Mouse (Mus musculus) macrophage (primary cell): Measurements from ENCODE around the gene Slc39a11. TPM values are rescaled to one million over a fixed set of nuclear protein-coding genes. Genes with fewer than 3 reads are reported as not detected.
"Not testable (repeated sequence)": the region's sequence is repeated elsewhere in the genome, so short reads cannot be mapped to it uniquely, and the experiment has no call there.

ENCODE experiments used
- H3K27ac ChIP-seq: fragments of 350-480 bp; formaldehyde crosslinking; 2 replicates; pipeline ENCODE4 v1.9.0; 2021
- H3K36me3 ChIP-seq: fragments of 350-480 bp; formaldehyde crosslinking; 2 replicates; pipeline ENCODE4 v1.9.0; 2021; ENCODE audit errors: inconsistent target
- H3K4me3 ChIP-seq: fragments of 350-480 bp; formaldehyde crosslinking; 2 replicates; pipeline ENCODE4 v1.9.0; 2021; ENCODE audit errors: inconsistent target
- H3K79me2 ChIP-seq: fragments of 350-480 bp; formaldehyde crosslinking; 2 replicates; pipeline ENCODE4 v1.9.0; 2021; ENCODE audit errors: inconsistent target
- WGBS: methylation state at CpG from one replicate; pipeline ENCODE4 v1.1.7; 2026; ENCODE audit warnings: inconsistent platforms; ENCODE audit not compliant: missing documents; 5-methylcytosine and 5-hydroxymethylcytosine counted together
- polyA plus RNA-seq: library from polyadenylated mRNA; stranded (reverse); fragments of 250-400 nt; gene quantifications from 3 replicates; pipeline ENCODE4 v1.2.4, GENCODE M21; 2018; ENCODE audit warnings: inconsistent platforms

The Slc39a11 gene
- polyA plus RNA-seq, 1 experiment from 2014 or later = 21.0 TPM

GRCm38 (mm10) chr11:113660213-113660612 is 10.3 kb upstream of the Slc39a11 start:
- Histone ChIP-seq H3K36me3 (peaks cover 58% of the 10 kb centered on the region), H3K79me2 (peaks cover 30% of the 10 kb centered on the region)
- H3K27ac ChIP-seq, H3K4me3 ChIP-seq: not testable (repeated sequence)
- 100% methylated on average over 1 of the region's 3 CpGs for WGBS

GRCm38 (mm10) chr11:113658763-113659162 is 8.9 kb upstream of the Slc39a11 start:
- Histone ChIP-seq H3K36me3 (peaks cover 73% of the 10 kb centered on the region), H3K4me3 (no peak overlapping the region), H3K79me2 (peaks cover 16% of the 10 kb centered on the region; the same call in 1 of the 2 replicates), H3K27ac (no peak overlapping the region)
- WGBS = 91% methylated on average over 4 of the region's 4 CpGs

- peaks cover 77% of the 10 kb centered on the region for H3K36me3 ChIP-seq
These were observed 8.4 kb upstream of the Slc39a11 start for GRCm38 (mm10) chr11:113658319-113658718.

GRCm38 (mm10) chr11:113657221-113657620 is 7.3 kb upstream of the Slc39a11 start:
- Histone ChIP-seq H3K36me3 (peaks cover 84% of the 10 kb centered on the region), H3K79me2 (peaks cover 6% of the 10 kb centered on the region; the same call in 1 of the 2 replicates), H3K4me3 (no peak overlapping the region), H3K27ac (no peak overlapping the region)
- 88% methylated on average over 4 of the region's 4 CpGs for WGBS

More at GRCm38 (mm10) chr11:113658319-113658718, 8.4 kb upstream of the Slc39a11 start:
- H3K4me3 ChIP-seq = no peak overlapping the region
- H3K27ac ChIP-seq = no peak overlapping the region
- WGBS = 87% methylated on average over 8 of the region's 8 CpGs
- H3K79me2 ChIP-seq = peaks cover 11% of the 10 kb centered on the region; the same call in 1 of the 2 replicates

- no peaks in the 10 kb centered on the region; the same call in 1 of the 2 replicates for H3K79me2 ChIP-seq
- H3K36me3 ChIP-seq = peaks cover 83% of the 10 kb centered on the region
- H3K4me3 ChIP-seq = no peak overlapping the region
- whole genome bisulfite sequencing = 89% methylated on average over 8 of the region's 8 CpGs
- no peak overlapping the region for H3K27ac ChIP-seq
These were observed 6.6 kb upstream of the Slc39a11 start for GRCm38 (mm10) chr11:113656511-113656932.

- no peak overlapping the region for H3K27ac ChIP-seq
- 93% methylated on average over 18 of the region's 18 CpGs for WGBS
- H3K36me3 ChIP-seq = peaks cover 76% of the 10 kb centered on the region
- no peak overlapping the region for H3K4me3 ChIP-seq
- peaks cover 4% of the 10 kb centered on the region; the same call in 1 of the 2 replicates for H3K79me2 ChIP-seq
These were observed 4.8 kb upstream of the Slc39a11 start for GRCm38 (mm10) chr11:113654561-113655270.

- WGBS = 91% methylated on average over 15 of the region's 15 CpGs
These were observed 4.2 kb upstream of the Slc39a11 start for GRCm38 (mm10) chr11:113654105-113654504.

GRCm38 (mm10) chr11:113652516-113652915 is 2.6 kb upstream of the Slc39a11 start:
- Histone ChIP-seq H3K4me3 (no peak overlapping the region), H3K79me2 (peaks cover 4% of the 10 kb centered on the region; the same call in 1 of the 2 replicates), H3K36me3 (peaks cover 58% of the 10 kb centered on the region), H3K27ac (no peak overlapping the region)
- WGBS = 91% methylated on average over 6 of the region's 6 CpGs

More at GRCm38 (mm10) chr11:113654105-113654504, 4.2 kb upstream of the Slc39a11 start:
- Histone ChIP-seq H3K79me2 (peaks cover 4% of the 10 kb centered on the region; the same call in 1 of the 2 replicates), H3K27ac (no peak overlapping the region), H3K36me3 (peaks cover 72% of the 10 kb centered on the region), H3K4me3 (no peak overlapping the region)

- Histone ChIP-seq H3K27ac (no peak overlapping the region), H3K79me2 (peaks cover 4% of the 10 kb centered on the region; the same call in 1 of the 2 replicates), H3K4me3 (no peak overlapping the region), H3K36me3 (peaks cover 51% of the 10 kb centered on the region)
- 76% methylated on average over 7 of the region's 8 CpGs for WGBS
These were observed 2.0 kb upstream of the Slc39a11 start for GRCm38 (mm10) chr11:113651907-113652273.

GRCm38 (mm10) chr11:113651206-113651906 is 1.5 kb upstream of the Slc39a11 start:
- Histone ChIP-seq H3K4me3 (no peak overlapping the region), H3K36me3 (peaks cover 46% of the 10 kb centered on the region), H3K27ac (no peak overlapping the region), H3K79me2 (peaks cover 4% of the 10 kb centered on the region; the same call in 1 of the 2 replicates)
- 89% methylated on average over 21 of the region's 22 CpGs for WGBS

GRCm38 (mm10) chr11:113648690-113649352 is 1.1 kb downstream of the Slc39a11 start, which contains the start of gene Cog1:
Gene Cog1, plus strand, starts transcription at chr11:113649169.
- H3K4me3 ChIP-seq = peak within 1 kb of the TSS; percentile 67
- 46% methylated on average over 26 of the region's 26 CpGs for WGBS
- peak within 1 kb of the TSS; percentile 17; the same call in 1 of the 2 replicates for H3K27ac ChIP-seq
- peaks cover 22% of the 10 kb centered on the region for H3K36me3 ChIP-seq
- peaks cover 4% of the 10 kb centered on the region; the same call in 1 of the 2 replicates for H3K79me2 ChIP-seq

- Histone ChIP-seq H3K27ac (no peak overlapping the region), H3K79me2 (peaks cover 4% of the 10 kb centered on the region; the same call in 1 of the 2 replicates), H3K4me3 (no peak overlapping the region), H3K36me3 (peaks cover 15% of the 10 kb centered on the region)
- WGBS = 5% methylated on average over 15 of the region's 15 CpGs
These were observed 1.7 kb downstream of the Slc39a11 start for GRCm38 (mm10) chr11:113648152-113648551.

- Histone ChIP-seq H3K27ac (no peak overlapping the region), H3K79me2 (peaks cover 3% of the 10 kb centered on the region; the same call in 1 of the 2 replicates), H3K36me3 (no peaks in the 10 kb centered on the region), H3K4me3 (no peak overlapping the region)
- WGBS = 90% methylated on average over 3 of the region's 3 CpGs
These were observed 4.7 kb downstream of the Slc39a11 start for GRCm38 (mm10) chr11:113645181-113645580.

GRCm38 (mm10) chr11:113638680-113639079 is 11.2 kb downstream of the Slc39a11 start:
- H3K4me3 ChIP-seq = no peak overlapping the region
- whole genome bisulfite sequencing = 69% methylated on average over 12 of the region's 12 CpGs
- no peaks in the 10 kb centered on the region for H3K79me2 ChIP-seq

More at GRCm38 (mm10) chr11:113638680-113639079, 11.2 kb downstream of the Slc39a11 start:
- Histone ChIP-seq H3K27ac (no peak overlapping the region), H3K36me3 (no peaks in the 10 kb centered on the region)
